Mouse (Mus musculus) hindbrain, embryonic 15.5 days (tissue): Measurements from ENCODE around the gene Zcwpw1. TPM values are rescaled to one million over a fixed set of nuclear protein-coding genes. Genes with fewer than 3 reads are reported as not detected.
"Not testable (repeated sequence)": the region's sequence is repeated elsewhere in the genome, so short reads cannot be mapped to it uniquely, and the experiment has no call there.

ENCODE experiments used
- ATAC-seq: fragments of 200-750 bp; cut with Nextera tagmentation; 2 replicates; pipeline ENCODE4 v1.8.0; 2017; ENCODE audit warnings: low read depth, moderate number of reproducible peaks, moderate TSS enrichment; ENCODE audit not compliant: low FRiP score
- H3K27ac ChIP-seq: fragments of 300-500 bp; sonication (generic); replicated peaks from 2 replicates; pipeline ENCODE4 v1.5.1; 2015; ENCODE audit warnings: mild to moderate bottlenecking, inconsistent platforms
- H3K27me3 ChIP-seq: fragments of 300-500 bp; sonication (generic); 2 replicates; pipeline ENCODE4 v1.6.1; 2015; ENCODE audit warnings: control low read depth, inconsistent platforms
- H3K36me3 ChIP-seq: fragments of 300-500 bp; sonication (generic); 2 replicates; pipeline ENCODE4 v1.6.1; 2015; ENCODE audit warnings: control low read depth, inconsistent platforms
- H3K4me1 ChIP-seq: fragments of 300-500 bp; sonication (generic); replicated peaks from 2 replicates; pipeline ENCODE4 v1.6.1; 2015; ENCODE audit warnings: control low read depth, inconsistent platforms
- H3K4me2 ChIP-seq: fragments of 300-500 bp; sonication (generic); 2 replicates; pipeline ENCODE4 v1.6.1; 2015; ENCODE audit warnings: moderate library complexity, mild to moderate bottlenecking, inconsistent platforms
- H3K4me3 ChIP-seq: fragments of 300-500 bp; sonication (generic); 2 replicates; pipeline ENCODE4 v1.5.1; 2015; ENCODE audit warnings: mild to moderate bottlenecking, inconsistent platforms
- H3K9ac ChIP-seq: fragments of 300-500 bp; sonication (generic); 2 replicates; pipeline ENCODE4 v1.6.1; 2015; ENCODE audit warnings: inconsistent platforms
- H3K9me3 ChIP-seq: fragments of 300-500 bp; sonication (generic); 2 replicates; pipeline ENCODE4 v1.6.1; 2016; ENCODE audit warnings: control low read depth, inconsistent platforms
- WGBS: fragments of 180-500 bp; shearing (Covaris S2); methylation state at CpG from one replicate; pipeline ENCODE4 v1.1.7; 2015; 5-methylcytosine and 5-hydroxymethylcytosine counted together
- polyA plus RNA-seq: library from polyadenylated mRNA; unstranded; fragments of >200 nt; fragmentation: Nextera tagmentation; extraction: Ambion mirVana; gene quantifications from 2 replicates; pipeline ENCODE4 v1.2.1, GENCODE M21; 2015

Zcwpw1 gene
- polyA plus RNA-seq, 1 experiment from 2014 or later = 12.8 TPM

DNA sequence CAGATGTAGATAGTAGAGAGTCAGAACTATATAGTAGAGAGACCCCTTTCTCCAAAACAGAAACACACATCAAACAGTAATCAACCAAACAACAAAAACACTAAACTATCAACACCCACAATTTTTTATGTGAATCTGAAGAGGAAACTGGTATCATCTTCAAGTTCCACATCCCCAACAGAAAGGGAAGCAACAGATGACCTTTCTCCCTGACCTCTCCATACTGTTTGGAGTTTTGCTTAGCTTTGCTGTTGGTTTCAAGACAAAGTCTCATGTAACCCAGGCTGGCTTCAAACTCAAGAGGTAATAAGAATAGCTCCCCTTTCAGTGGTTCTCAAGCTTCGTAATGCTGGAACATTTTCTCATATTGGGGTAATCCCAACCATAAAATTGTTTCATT is 76.4 kb downstream of the Zcwpw1 start:
- not testable (repeated sequence) for H3K9me3 ChIP-seq, H3K4me1 ChIP-seq, H3K27ac ChIP-seq, H3K9ac ChIP-seq, ATAC-seq, H3K4me3 ChIP-seq, H3K4me2 ChIP-seq, H3K27me3 ChIP-seq, H3K36me3 ChIP-seq
- 83% methylated on average over 1 of the region's 1 CpGs for WGBS

DNA sequence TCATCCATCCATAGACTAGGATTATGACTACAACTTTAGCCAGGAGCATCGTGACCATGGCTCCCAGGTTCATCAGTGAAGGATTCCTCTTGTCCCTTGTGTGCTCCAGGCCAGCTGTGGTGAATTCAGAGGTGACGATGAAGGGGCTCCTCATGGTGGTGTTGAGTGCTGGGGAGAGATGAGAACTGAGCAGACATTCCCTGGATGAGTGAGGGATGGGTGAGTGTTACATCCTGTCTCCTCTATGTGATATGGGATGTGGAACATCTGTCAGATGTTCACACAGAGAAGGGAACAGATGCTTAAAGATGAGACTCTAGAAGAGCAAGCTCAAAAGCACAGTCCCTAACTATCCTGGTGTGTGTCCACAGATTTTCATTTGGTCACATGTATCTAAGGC is 81.0 kb downstream of the Zcwpw1 start:
- not testable (repeated sequence) for H3K4me2 ChIP-seq, H3K9ac ChIP-seq, H3K4me3 ChIP-seq, H3K4me1 ChIP-seq, H3K9me3 ChIP-seq, H3K27ac ChIP-seq, ATAC-seq, H3K36me3 ChIP-seq, H3K27me3 ChIP-seq
- 79% methylated on average over 2 of the region's 2 CpGs for WGBS

DNA sequence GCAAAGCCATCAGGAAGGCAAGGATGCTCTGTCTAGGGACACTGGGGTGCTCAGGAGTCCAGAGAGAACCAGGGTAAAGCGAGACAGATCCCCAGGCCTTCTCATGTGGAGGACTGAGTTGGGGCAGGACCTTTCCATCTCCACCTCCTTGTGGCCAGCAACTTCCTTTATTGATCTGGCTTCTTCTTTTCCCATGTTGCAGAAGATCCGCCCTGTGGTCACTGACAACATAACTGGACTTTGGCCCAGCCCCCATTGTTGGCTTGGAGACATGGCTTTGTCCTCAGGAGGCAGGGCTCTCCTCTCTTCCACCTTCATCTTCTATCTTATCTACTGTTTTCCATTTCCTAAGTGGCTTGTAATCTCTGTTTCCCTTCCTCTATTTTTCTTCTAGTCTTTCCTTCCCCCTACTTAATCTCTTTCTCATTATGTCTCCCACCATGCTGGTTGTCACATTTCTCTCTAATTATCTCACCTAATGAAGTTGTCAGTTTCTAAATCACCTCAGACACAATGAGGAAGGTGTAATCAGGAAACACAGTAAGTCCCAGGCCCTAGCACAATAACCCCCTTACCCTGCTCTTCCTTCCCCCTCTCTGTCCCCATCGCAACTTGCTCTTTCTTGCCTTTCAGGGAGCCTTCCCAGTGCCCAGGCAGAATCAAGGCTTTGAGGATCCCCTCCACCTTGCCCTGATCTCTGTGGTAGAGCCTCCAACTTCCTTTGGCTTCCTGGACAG is 84.2 kb downstream of the Zcwpw1 start, which contains the start of gene Pilrb2:
Gene Pilrb2 (minus strand): TSS at position 172 of the 737 bp plus-strand sequence.
- H3K27me3 ChIP-seq, H3K4me3 ChIP-seq, H3K4me1 ChIP-seq, H3K9me3 ChIP-seq, ATAC-seq, H3K9ac ChIP-seq, H3K27ac ChIP-seq, H3K4me2 ChIP-seq, H3K36me3 ChIP-seq: not testable (repeated sequence)
- WGBS = 74% methylated on average over 3 of the region's 3 CpGs

Other genes starting within 250 kb of the Zcwpw1 start
- gene Actl6b, start 234.3 kb upstream of the Zcwpw1 start, polyA plus RNA-seq = 251 and 285 TPM in 2 replicates
- 6.1 and 6.4 TPM in 2 replicates for gene Tfr2, start 218.0 kb upstream of the Zcwpw1 start, polyA plus RNA-seq
- 59.7 and 73.5 TPM in 2 replicates for gene Mospd3, start 186.7 kb upstream of the Zcwpw1 start, polyA plus RNA-seq
- 16.6 and 19.4 TPM in 2 replicates for gene Pcolce, start 174.0 kb upstream of the Zcwpw1 start, polyA plus RNA-seq
- 0.12 and 0.31 TPM in 2 replicates for gene Fbxo24, start 158.8 kb upstream of the Zcwpw1 start, polyA plus RNA-seq
- gene Lrch4, start 158.7 kb upstream of the Zcwpw1 start, polyA plus RNA-seq = 17.2 and 18.2 TPM in 2 replicates
- 7.4 and 9.2 TPM in 2 replicates for gene Gm20605, start 158.6 kb upstream of the Zcwpw1 start, polyA plus RNA-seq
- 5.5 and 6.1 TPM in 2 replicates for gene Sap25, start 146.5 kb upstream of the Zcwpw1 start, polyA plus RNA-seq
- gene Irs3, start 142.1 kb upstream of the Zcwpw1 start, polyA plus RNA-seq = 0.09 and 0.12 TPM in 2 replicates
- gene Agfg2, start 103.1 kb upstream of the Zcwpw1 start, polyA plus RNA-seq = 20.2 and 20.3 TPM in 2 replicates
- 44.1 and 48.5 TPM in 2 replicates for gene Nyap1, start 46.2 kb upstream of the Zcwpw1 start, polyA plus RNA-seq
- 84.5 and 88.6 TPM in 2 replicates for gene Tsc22d4, start 42.1 kb upstream of the Zcwpw1 start, polyA plus RNA-seq
- 43.4 and 44.7 TPM in 2 replicates for gene Ppp1r35, start 8.9 kb upstream of the Zcwpw1 start, polyA plus RNA-seq
- 9.7 and 11.0 TPM in 2 replicates for gene Mepce, start 143 bp upstream of the Zcwpw1 start, polyA plus RNA-seq
- gene Pilra, start 48.5 kb downstream of the Zcwpw1 start, polyA plus RNA-seq = 0.21 and 0.43 TPM in 2 replicates
- not detected in 2 replicates for gene Pilrb1, start 70.3 kb downstream of the Zcwpw1 start, polyA plus RNA-seq
- not detected in 2 replicates for gene Pilrb2, start 84.0 kb downstream of the Zcwpw1 start, polyA plus RNA-seq
- gene Cyp3a13, start 133.8 kb downstream of the Zcwpw1 start, polyA plus RNA-seq = not detected in 2 replicates
- 1.3 and 1.7 TPM in 2 replicates for gene Gjc3, start 175.3 kb downstream of the Zcwpw1 start, polyA plus RNA-seq
- not detected in 2 replicates for gene Azgp1, start 193.7 kb downstream of the Zcwpw1 start, polyA plus RNA-seq
- not detected in 2 replicates for gene Smok3a, start 233.5 kb downstream of the Zcwpw1 start, polyA plus RNA-seq
- not detected in 2 replicates for gene Smok3b, start 233.6 kb downstream of the Zcwpw1 start, polyA plus RNA-seq